Mouse (Mus musculus) lung, embryonic 16.5 days (tissue): Measurements from ENCODE around the gene Ntf3. TPM values are rescaled to one million over a fixed set of nuclear protein-coding genes. Genes with fewer than 3 reads are reported as not detected.

Experiments
- ATAC-seq: fragments of 200-750 bp; cut with Nextera tagmentation; 2 replicates; pipeline ENCODE4 v1.8.0; 2017; ENCODE audit warnings: low read depth, mild to moderate bottlenecking, moderate library complexity
- H3K27ac ChIP-seq: fragments of 300-500 bp; sonication (generic); 2 replicates; pipeline ENCODE4 v1.5.1; 2014; ENCODE audit warnings: mild to moderate bottlenecking, control low read depth, low read length
- H3K27me3 ChIP-seq: fragments of 300-500 bp; sonication (generic); 2 replicates; pipeline ENCODE4 v1.6.1; 2014; ENCODE audit warnings: low read depth, low read length, mixed read lengths; ENCODE audit not compliant: control insufficient read depth, insufficient read depth
- H3K36me3 ChIP-seq: fragments of 300-500 bp; sonication (generic); 2 replicates; pipeline ENCODE4 v1.6.1; 2014; ENCODE audit warnings: low read length; ENCODE audit not compliant: control insufficient read depth, insufficient read depth
- H3K4me1 ChIP-seq: fragments of 300-500 bp; sonication (generic); replicated peaks from 2 replicates; pipeline ENCODE4 v1.6.1; 2014; ENCODE audit warnings: low read length, mixed read lengths; ENCODE audit not compliant: control insufficient read depth, insufficient read depth
- H3K4me2 ChIP-seq: fragments of 300-500 bp; sonication (generic); 2 replicates; pipeline ENCODE4 v1.6.1; 2014; ENCODE audit warnings: low read depth, low read length, control low read depth
- H3K4me3 ChIP-seq: fragments of 300-500 bp; sonication (generic); 2 replicates; pipeline ENCODE4 v1.5.1; 2014; ENCODE audit warnings: mild to moderate bottlenecking, low read length, control low read depth
- H3K9ac ChIP-seq: fragments of 300-500 bp; sonication (generic); 2 replicates; pipeline ENCODE4 v1.6.1; 2014; ENCODE audit warnings: low read length, control low read depth
- H3K9me3 ChIP-seq: fragments of 300-500 bp; sonication (generic); 2 replicates; pipeline ENCODE4 v1.6.1; 2016; ENCODE audit warnings: low read length; ENCODE audit not compliant: control insufficient read depth
- WGBS: fragments of 180-500 bp; shearing (Covaris S2); extraction: QIAGEN DNeasy Blood & Tissue Kit; methylation state at CpG from one replicate; pipeline ENCODE4 v1.1.7; 2014; 5-methylcytosine and 5-hydroxymethylcytosine counted together
- polyA plus RNA-seq: library from polyadenylated mRNA; unstranded; fragments of >200 nt; fragmentation: Nextera tagmentation; extraction: Ambion mirVana; gene quantifications from 2 replicates; pipeline ENCODE4 v1.2.1, GENCODE M21; 2015

Ntf3 gene
- polyA plus RNA-seq, 1 experiment from 2014 or later = 3.7 TPM

DNA sequence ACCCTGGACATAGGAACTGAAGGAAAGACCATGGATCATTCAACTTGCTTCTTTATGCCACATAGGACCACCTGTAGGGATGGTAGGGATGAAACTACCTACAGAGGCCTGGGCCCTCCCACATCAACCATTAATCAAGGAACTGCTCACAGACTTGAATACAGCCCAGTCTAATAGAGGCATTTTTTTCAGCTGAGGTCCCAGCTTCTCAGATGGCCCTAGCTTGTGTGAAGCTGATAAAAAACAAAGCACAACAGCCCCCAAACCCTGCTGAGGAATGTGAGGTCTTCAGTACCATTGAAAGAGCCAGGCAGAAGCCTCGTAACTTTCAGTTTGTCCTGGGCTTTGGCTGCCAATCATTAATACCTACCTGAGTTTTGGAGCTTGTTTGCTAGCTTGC, 19.4 kb upstream of the Ntf3 start:
- no peak overlapping the region for H3K4me3 ChIP-seq
- no peaks in the 10 kb centered on the region for H3K27me3 ChIP-seq
- H3K4me2 ChIP-seq = no peak overlapping the region
- H3K9ac ChIP-seq = no peak overlapping the region
- WGBS = 50% methylated on average over 1 of the region's 1 CpGs
- no peaks in the 10 kb centered on the region for H3K9me3 ChIP-seq
- H3K27ac ChIP-seq = no peak overlapping the region
- no peaks in the 10 kb centered on the region for H3K4me1 ChIP-seq
- ATAC-seq = no peak
- no peaks in the 10 kb centered on the region for H3K36me3 ChIP-seq

GRCm38 (mm10) chr6:126172071-126172470, 5.4 kb upstream of the Ntf3 start:
- H3K4me2 ChIP-seq = no peak overlapping the region
- no peaks in the 10 kb centered on the region for H3K9me3 ChIP-seq
- no peaks in the 10 kb centered on the region; the same call in none of the 2 replicates for H3K4me1 ChIP-seq
- no peaks in the 10 kb centered on the region for H3K36me3 ChIP-seq
- no peak for ATAC-seq
- H3K9ac ChIP-seq = no peak overlapping the region
- 36% methylated on average over 1 of the region's 1 CpGs for whole genome bisulfite sequencing
- no peaks in the 10 kb centered on the region for H3K27me3 ChIP-seq
- no peak overlapping the region for H3K4me3 ChIP-seq
- no peak overlapping the region for H3K27ac ChIP-seq

DNA sequence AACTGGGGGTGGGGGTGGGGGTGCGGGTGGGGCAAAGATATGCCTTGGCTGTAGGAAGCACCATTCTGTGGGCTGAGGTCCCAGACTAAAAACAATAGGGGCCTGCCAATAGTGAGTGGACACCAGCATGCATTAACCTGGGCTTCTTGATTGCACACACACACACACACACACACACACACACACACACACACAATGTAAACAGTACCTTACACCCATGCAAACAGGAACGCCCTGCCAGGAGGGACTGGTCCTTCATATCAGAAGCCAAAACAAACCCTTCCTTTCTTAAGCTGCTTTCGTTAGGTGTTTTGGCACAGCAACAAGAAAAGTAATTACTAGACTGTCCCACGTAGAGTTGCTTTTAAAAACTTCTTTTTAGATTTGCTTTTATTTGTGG, 4.1 kb upstream of the Ntf3 start:
- 52% methylated on average over 4 of the region's 4 CpGs for WGBS
- H3K27me3 ChIP-seq = peaks cover 6% of the 10 kb centered on the region; the same call in 1 of the 2 replicates
- H3K4me2 ChIP-seq = no peak overlapping the region
- 0 out of 2 replicates have a peak, but pooled peaks have one; percentile 44 for ATAC-seq
- H3K4me1 ChIP-seq = peaks cover 12% of the 10 kb centered on the region
- no peak overlapping the region for H3K4me3 ChIP-seq
- no peaks in the 10 kb centered on the region for H3K9me3 ChIP-seq
- no peak overlapping the region for H3K27ac ChIP-seq
- H3K9ac ChIP-seq = no peak overlapping the region
- no peaks in the 10 kb centered on the region for H3K36me3 ChIP-seq

DNA sequence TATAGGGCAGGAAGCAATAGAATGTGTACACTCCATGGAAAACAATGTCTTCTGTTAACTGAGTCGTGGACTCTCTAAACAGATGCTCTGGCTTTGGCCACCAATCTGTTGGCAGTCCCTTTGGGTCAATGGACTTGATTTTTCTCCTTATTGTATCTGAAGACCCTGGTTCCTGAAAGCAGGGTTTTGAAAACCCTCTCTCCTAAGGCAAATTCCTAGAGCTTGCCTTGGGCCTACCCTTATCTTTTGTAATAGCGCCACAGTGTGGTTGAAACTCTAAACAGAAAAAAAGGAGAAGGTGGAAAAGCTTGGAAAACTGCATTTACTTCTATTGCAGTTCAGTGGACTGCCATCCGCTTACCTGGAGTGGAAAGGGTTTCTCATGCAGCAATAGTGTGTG, 1.0 kb upstream of the Ntf3 start:
- Histone ChIP-seq H3K4me3 (no peak overlapping the region), H3K4me2 (no peak overlapping the region), H3K27ac (no peak overlapping the region), H3K9ac (no peak overlapping the region), H3K9me3 (no peaks in the 10 kb centered on the region), H3K36me3 (no peaks in the 10 kb centered on the region), H3K4me1 (peaks cover 29% of the 10 kb centered on the region), H3K27me3 (peaks cover 26% of the 10 kb centered on the region)
- WGBS = 13% methylated on average over 3 of the region's 3 CpGs
- ATAC-seq = no peak

- Histone ChIP-seq H3K9me3 (no peaks in the 10 kb centered on the region), H3K4me2 (peak overlapping the region; percentile 57), H3K9ac (no peak overlapping the region), H3K36me3 (no peaks in the 10 kb centered on the region), H3K4me3 (peak overlapping the region; percentile 37), H3K4me1 (peaks cover 29% of the 10 kb centered on the region), H3K27me3 (peaks cover 26% of the 10 kb centered on the region), H3K27ac (no peak overlapping the region)
- 8% methylated on average over 6 of the region's 6 CpGs for WGBS
- ATAC-seq = no peak
Measured at GRCm38 (mm10) chr6:126167208-126167590, 489 bp upstream of the Ntf3 start.

- H3K4me2 ChIP-seq = 0 out of 2 replicates have a peak overlapping the region, but pooled peaks have one; percentile 10
- H3K4me3 ChIP-seq = no peak overlapping the region; the same call in 1 of the 2 replicates
- H3K4me1 ChIP-seq = peaks cover 29% of the 10 kb centered on the region
- peaks cover 26% of the 10 kb centered on the region for H3K27me3 ChIP-seq
- no peak for ATAC-seq
- no peak overlapping the region for H3K9ac ChIP-seq
- H3K36me3 ChIP-seq = no peaks in the 10 kb centered on the region
- no peaks in the 10 kb centered on the region for H3K9me3 ChIP-seq
- WGBS = 22% methylated on average over 17 of the region's 17 CpGs
- no peak overlapping the region for H3K27ac ChIP-seq
Measured at GRCm38 (mm10) chr6:126165591-126166155, 1.0 kb downstream of the Ntf3 start.

DNA sequence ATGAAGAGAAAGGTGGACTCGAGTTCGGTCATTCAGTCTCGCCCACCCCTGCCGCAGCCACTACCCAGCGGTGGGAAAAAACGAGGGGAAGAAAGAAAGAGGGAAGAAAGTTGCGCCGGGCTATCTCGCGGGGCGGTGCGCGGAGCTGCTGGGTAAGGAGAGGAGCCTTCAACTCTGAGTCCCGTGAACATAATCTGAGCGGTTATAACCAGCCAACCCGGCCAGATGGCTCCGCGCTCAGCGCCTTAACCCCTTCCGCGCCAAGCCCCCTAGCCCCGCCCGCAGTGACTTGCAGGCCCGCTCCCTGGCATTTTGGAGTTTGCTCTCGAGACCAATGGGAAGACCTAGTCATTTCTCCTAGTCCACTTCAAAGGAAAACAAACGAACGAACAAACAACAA, 1.9 kb downstream of the Ntf3 start:
- Histone ChIP-seq H3K9ac (peak overlapping the region; percentile 0; the same call in 1 of the 2 replicates), H3K4me1 (peaks cover 29% of the 10 kb centered on the region), H3K27ac (no peak overlapping the region), H3K4me2 (peak overlapping the region; percentile 75), H3K36me3 (no peaks in the 10 kb centered on the region), H3K27me3 (peaks cover 26% of the 10 kb centered on the region), H3K9me3 (no peaks in the 10 kb centered on the region), H3K4me3 (peak overlapping the region; percentile 50)
- no peak; the same call in 1 of the 2 replicates for ATAC-seq
- under 1% methylated on average over 27 of the region's 27 CpGs for WGBS

DNA sequence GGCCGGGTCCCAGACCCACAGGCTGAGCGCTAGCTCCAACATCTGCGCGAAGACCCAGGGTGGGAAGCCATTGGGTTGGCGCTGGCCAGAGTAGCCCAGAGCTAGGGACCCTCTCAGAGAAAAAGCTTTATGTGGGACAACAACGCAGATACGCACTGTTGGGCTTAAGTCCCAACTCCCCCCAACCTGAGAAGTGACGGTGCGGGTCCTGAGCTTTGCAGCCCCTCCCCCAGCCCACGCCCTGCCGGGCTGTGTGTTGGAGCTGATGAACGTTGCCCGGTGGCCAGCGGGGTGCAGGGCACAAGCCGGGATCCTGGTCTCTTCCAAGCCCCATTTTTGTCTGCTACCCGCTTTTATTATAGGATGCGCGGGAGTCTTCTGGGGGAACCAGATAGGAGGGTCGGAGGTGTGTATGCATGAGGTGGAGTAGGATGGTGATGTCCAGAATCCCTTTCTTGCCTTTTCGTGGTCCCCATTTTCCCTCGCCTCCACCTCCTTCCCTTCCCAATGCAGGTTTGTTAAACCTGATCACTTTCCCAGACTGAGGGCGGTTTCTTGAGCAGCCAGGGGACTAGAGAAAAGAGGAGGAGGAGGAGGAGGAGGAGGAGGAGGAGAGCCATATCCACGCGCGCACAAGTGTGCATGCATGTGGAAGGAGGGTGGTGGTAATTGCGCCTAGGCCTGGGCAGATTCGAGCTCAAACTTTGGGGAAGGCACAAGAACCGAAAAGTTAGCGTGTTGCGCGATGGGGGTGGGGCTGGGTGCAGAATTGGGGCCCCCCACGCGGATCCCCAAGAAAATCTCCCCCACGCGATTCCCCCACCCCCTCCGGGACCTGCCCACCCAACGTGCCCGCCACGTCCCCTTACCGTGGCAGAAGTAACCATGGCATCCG, 2.6 kb downstream of the Ntf3 start:
- Histone ChIP-seq H3K4me2 (peak overlapping the region; percentile 75), H3K27ac (no peak overlapping the region), H3K27me3 (peaks cover 26% of the 10 kb centered on the region), H3K9me3 (no peaks in the 10 kb centered on the region), H3K4me1 (peaks cover 29% of the 10 kb centered on the region), H3K9ac (peak overlapping the region; percentile 22), H3K36me3 (no peaks in the 10 kb centered on the region), H3K4me3 (peak overlapping the region; percentile 50)
- ATAC-seq = no peak
- under 1% methylated on average over 40 of the region's 41 CpGs for WGBS

GRCm38 (mm10) chr6:126163181-126163621, 3.5 kb downstream of the Ntf3 start:
- ATAC-seq = peak; percentile 45
- Histone ChIP-seq H3K4me1 (peaks cover 29% of the 10 kb centered on the region), H3K9me3 (no peaks in the 10 kb centered on the region), H3K27me3 (peaks cover 26% of the 10 kb centered on the region), H3K36me3 (no peaks in the 10 kb centered on the region), H3K4me2 (peak overlapping the region; percentile 75), H3K9ac (peak overlapping the region; percentile 30), H3K27ac (no peak overlapping the region), H3K4me3 (peak overlapping the region; percentile 50)
- under 1% methylated on average over 25 of the region's 25 CpGs for WGBS
